Mouse (Mus musculus) forebrain, embryonic 10.5 days (tissue): ENCODE data around the gene Synj2. TPM values are rescaled to one million over a fixed set of nuclear protein-coding genes. Genes with fewer than 3 reads are reported as not detected.

Experiments
- DNase-seq: peaks from one replicate; pipeline ENCODE4 v3.0.0-alpha.2; 2017; ENCODE audit warnings: low spot score; ENCODE audit errors: extremely low spot score
- H3K27ac ChIP-seq: fragments of 300-500 bp; sonication (generic); 2 replicates; pipeline ENCODE4 v1.5.1; 2016; ENCODE audit warnings: mild to moderate bottlenecking
- H3K27me3 ChIP-seq: fragments of 300-500 bp; sonication (generic); 2 replicates; pipeline ENCODE4 v1.6.1; 2016; ENCODE audit warnings: mild to moderate bottlenecking; ENCODE audit not compliant: poor library complexity, severe bottlenecking
- H3K36me3 ChIP-seq: fragments of 300-500 bp; sonication (generic); replicated peaks from 2 replicates; pipeline ENCODE4 v1.6.1; 2016; ENCODE audit warnings: mild to moderate bottlenecking, moderate library complexity
- H3K4me1 ChIP-seq: fragments of 300-500 bp; sonication (generic); 2 replicates; pipeline ENCODE4 v1.6.1; 2016
- H3K4me3 ChIP-seq: fragments of 300-500 bp; sonication (generic); 2 replicates; pipeline ENCODE4 v1.5.1; 2016; ENCODE audit warnings: mild to moderate bottlenecking, moderate library complexity
- H3K9me3 ChIP-seq: fragments of 300-500 bp; sonication (generic); 2 replicates; pipeline ENCODE4 v1.6.1; 2016; ENCODE audit warnings: mild to moderate bottlenecking, moderate library complexity
- WGBS: fragments of 180-500 bp; shearing (Covaris S2); methylation state at CpG from one replicate; pipeline ENCODE4 v1.1.7; 2016; 5-methylcytosine and 5-hydroxymethylcytosine counted together
- polyA plus RNA-seq: library from polyadenylated mRNA; unstranded; fragments of >200 nt; fragmentation: Nextera tagmentation; extraction: Ambion mirVana; gene quantifications from 2 replicates; pipeline ENCODE4 v1.2.1, GENCODE M21; 2016

The Synj2 gene
- polyA plus RNA-seq, 1 experiment from 2014 or later = 0.90 TPM

DNA sequence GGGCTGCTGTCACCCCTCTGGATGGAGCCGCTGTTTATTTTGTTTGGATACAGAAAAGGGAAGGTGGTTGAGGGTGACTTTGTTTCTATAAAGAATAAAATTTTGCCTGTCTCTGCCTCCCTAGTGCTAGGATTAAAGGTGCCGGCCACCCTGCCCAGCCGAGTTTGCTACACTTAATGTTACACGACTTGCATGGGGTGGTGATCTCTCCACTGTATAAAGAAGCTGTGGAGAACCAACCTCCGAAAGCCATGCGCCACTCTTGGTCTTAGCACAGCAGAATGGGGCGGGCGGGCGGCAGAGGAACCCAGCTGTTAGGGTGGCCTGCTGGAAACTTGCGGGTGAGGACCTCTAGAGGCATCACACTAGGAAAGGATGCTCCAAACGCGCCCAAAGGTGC, 1.2 kb upstream of the Synj2 start:
- Histone ChIP-seq H3K9me3 (peaks cover 2% of the 10 kb centered on the region; the same call in 1 of the 2 replicates), H3K4me1 (peaks cover 31% of the 10 kb centered on the region), H3K36me3 (no peaks in the 10 kb centered on the region), H3K27me3 (peaks cover 78% of the 10 kb centered on the region), H3K27ac (no peak overlapping the region), H3K4me3 (no peak overlapping the region)
- no peak for DNase-seq
- 55% methylated on average over 12 of the region's 12 CpGs for WGBS

DNA sequence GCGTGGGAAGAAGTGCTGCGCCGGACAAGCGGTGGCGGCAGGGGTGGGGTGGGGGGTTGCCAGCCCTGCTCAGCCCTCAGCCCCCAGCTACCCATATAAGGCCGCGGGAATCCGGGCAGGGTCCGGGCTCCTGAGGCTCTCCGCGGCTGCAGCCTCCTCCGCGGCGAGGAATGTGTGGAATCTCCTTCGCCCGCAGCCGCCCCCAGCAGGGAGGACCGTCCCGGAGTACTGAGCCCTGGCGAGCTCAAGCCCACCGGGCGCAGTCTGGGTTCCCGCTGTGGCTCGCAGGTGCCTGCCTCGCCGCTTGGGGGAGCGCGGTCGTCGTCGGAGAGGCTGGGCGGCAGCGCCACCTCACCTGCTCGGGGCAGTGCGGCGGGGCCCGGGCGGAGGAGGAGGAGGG, 288 bp upstream of the Synj2 start:
- peaks cover 71% of the 10 kb centered on the region for H3K27me3 ChIP-seq
- 0% methylated on average over 34 of the region's 38 CpGs for WGBS

DNA sequence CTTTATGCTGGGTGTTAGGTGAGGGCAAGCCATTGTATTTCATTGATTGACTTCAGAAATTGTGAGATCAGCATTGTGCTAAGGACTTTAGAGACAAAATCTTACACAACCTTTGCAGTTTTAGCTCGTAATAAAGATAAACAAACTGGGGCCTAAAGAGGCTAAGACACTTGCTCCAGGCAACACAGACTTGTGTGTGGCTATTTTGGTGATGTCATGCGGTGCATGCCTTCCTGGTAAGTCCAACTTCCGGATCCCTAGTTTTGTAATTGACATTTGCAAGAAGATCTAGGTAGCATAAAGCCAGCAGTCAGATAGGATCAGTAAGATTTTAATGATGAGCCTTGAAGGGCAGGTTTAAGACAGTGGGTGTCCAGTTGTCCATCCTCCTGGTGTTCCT, 1.1 kb downstream of the Synj2 start:
- 82% methylated on average over 3 of the region's 3 CpGs for WGBS
- Histone ChIP-seq H3K4me3 (no peak overlapping the region), H3K27me3 (peaks cover 64% of the 10 kb centered on the region), H3K36me3 (no peaks in the 10 kb centered on the region), H3K4me1 (peaks cover 15% of the 10 kb centered on the region), H3K9me3 (peaks cover 2% of the 10 kb centered on the region; the same call in 1 of the 2 replicates), H3K27ac (no peak overlapping the region)
- DNase-seq = no peak

More for the DNA sequence above, 288 bp upstream of the Synj2 start:
- peak overlapping the region; percentile 85 for H3K27ac ChIP-seq
- DNase-seq = peak; percentile 77
- no peaks in the 10 kb centered on the region for H3K36me3 ChIP-seq
- H3K4me1 ChIP-seq = peaks cover 22% of the 10 kb centered on the region
- peaks cover 2% of the 10 kb centered on the region; the same call in 1 of the 2 replicates for H3K9me3 ChIP-seq
- peak overlapping the region; percentile 67 for H3K4me3 ChIP-seq

DNA sequence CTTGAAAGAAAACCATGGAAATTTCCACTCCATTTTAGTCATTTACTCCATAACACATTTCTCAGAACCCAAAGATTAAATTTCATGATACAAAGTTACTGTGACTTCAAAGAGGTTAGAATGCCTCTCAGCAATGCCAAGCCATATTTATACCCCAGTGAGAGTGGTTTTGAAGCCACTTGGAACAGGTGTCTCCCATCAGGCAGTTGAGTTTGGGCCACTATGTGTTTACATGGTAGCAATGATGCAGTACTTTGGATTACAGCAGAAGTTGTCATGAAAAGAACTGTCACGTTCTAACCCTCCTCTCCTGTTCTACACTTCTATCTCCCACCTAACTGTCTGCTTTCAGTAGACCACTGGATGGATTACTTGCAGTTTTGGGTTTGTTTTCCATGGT, 2.0 kb downstream of the Synj2 start:
- no peak for DNase-seq
- H3K4me3 ChIP-seq = no peak overlapping the region
- no peaks in the 10 kb centered on the region for H3K36me3 ChIP-seq
- peaks cover 15% of the 10 kb centered on the region for H3K4me1 ChIP-seq
- peaks cover 2% of the 10 kb centered on the region; the same call in 1 of the 2 replicates for H3K9me3 ChIP-seq
- H3K27ac ChIP-seq = no peak overlapping the region
- WGBS = 84% methylated on average over 1 of the region's 1 CpGs
- H3K27me3 ChIP-seq = peaks cover 55% of the 10 kb centered on the region

DNA sequence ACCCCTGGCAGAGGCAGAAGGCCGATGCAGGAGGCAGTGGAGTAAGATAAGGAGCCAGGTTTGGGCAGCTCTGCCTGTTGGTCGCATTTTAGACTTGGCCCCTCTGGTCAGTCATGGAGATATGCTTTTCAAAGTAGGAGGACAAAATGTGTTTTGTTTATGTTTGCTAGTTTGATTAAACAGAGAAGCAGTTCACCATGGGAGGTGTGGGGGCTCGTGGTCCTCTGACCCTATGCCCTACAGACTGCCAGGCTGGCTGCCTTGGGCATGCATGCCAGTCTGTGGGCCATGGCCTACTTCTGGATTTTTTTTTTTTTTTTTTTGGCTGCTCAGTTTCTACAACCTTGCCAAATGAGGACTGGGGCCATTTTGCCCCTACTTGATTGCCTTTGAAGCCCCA, 6.0 kb downstream of the Synj2 start:
- Histone ChIP-seq H3K4me3 (no peak overlapping the region), H3K36me3 (no peaks in the 10 kb centered on the region), H3K4me1 (no peaks in the 10 kb centered on the region), H3K9me3 (peaks cover 5% of the 10 kb centered on the region; the same call in 1 of the 2 replicates), H3K27me3 (peaks cover 15% of the 10 kb centered on the region), H3K27ac (no peak overlapping the region)
- DNase-seq = no peak
- WGBS = 84% methylated on average over 3 of the region's 3 CpGs

DNA sequence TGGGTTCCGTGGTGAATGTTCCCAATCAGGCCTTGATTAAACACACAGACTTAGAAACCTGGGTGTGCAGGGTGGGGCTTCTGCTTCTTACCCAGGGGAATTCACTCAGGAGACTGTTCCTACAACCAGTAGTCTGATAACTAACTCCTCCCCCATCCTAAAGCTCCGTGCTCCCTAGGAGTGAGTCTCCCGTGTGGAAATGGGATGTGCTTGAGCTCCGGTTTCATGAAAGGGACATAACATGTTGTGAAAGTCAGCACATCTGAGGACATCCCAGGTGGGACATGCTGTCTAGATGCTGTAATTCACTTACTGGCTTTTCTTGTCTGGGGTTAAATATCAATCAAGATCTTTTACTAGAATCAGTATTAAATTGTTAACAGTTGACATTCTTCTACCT, 11.4 kb downstream of the Synj2 start:
- Histone ChIP-seq H3K4me1 (no peaks in the 10 kb centered on the region), H3K27me3 (no peaks in the 10 kb centered on the region), H3K27ac (no peak overlapping the region), H3K4me3 (no peak overlapping the region), H3K36me3 (no peaks in the 10 kb centered on the region), H3K9me3 (peaks cover 5% of the 10 kb centered on the region; the same call in 1 of the 2 replicates)
- no peak for DNase-seq
- 89% methylated on average over 4 of the region's 4 CpGs for WGBS

DNA sequence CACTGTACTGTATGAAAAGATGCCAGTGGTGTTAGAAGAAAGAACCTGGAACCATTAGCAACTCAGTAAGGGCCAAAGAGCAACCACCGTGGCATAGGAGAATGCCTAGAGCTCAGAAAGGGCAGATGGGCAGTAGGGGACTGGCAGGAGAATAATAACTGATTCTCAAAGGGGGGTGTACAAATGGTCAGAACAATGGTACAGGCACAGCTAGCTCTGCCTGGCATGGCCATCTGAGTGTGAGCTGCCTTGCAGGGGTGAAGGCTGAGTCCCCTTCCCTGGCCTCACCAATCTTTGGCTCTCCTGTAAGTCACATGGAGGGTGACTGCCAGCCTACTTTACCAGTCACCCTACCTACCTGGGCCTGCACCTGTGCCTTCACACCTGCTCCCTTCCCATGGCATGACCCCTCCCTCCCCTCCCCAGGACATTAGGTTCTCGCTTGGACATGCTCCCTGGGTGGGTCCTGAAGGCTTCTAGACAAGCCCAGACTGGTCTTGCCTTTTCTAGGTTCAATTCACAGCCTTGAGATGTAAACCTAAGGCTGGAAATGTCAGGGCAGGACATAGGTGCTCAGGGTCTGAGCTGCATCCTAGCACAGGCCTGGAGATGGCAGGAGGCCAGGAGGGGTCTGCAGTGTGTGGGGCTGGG, 15.4 kb downstream of the Synj2 start:
- Histone ChIP-seq H3K4me3 (no peak overlapping the region), H3K27ac (no peak overlapping the region), H3K36me3 (no peaks in the 10 kb centered on the region), H3K27me3 (peaks cover 8% of the 10 kb centered on the region), H3K9me3 (no peaks in the 10 kb centered on the region), H3K4me1 (peaks cover 7% of the 10 kb centered on the region)
- 65% methylated on average over 2 of the region's 2 CpGs for WGBS
- no peak for DNase-seq

DNA sequence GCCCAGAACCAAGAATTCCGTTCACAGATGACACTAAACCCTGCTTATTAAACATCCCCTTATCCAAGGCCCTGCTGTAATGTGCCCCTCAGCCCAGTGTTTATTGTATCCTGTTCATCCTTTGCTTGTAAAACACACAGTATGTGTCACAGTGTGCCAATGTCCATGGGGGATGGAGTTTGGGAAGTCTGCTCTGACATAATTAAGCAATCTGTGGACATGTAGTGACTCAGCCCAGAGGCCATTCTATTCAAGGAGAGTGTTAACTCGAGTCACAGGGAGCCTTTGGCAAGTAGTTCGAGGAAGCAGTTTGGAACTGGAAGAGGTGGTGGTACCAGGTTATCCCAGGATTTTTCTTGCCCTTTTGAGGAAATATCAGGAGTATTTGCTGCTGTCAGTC, 16.0 kb downstream of the Synj2 start:
- 74% methylated on average over 3 of the region's 3 CpGs for WGBS
- Histone ChIP-seq H3K27ac (no peak overlapping the region), H3K36me3 (no peaks in the 10 kb centered on the region), H3K27me3 (peaks cover 8% of the 10 kb centered on the region), H3K9me3 (no peaks in the 10 kb centered on the region), H3K4me3 (no peak overlapping the region), H3K4me1 (peaks cover 7% of the 10 kb centered on the region)
- DNase-seq = no peak

DNA sequence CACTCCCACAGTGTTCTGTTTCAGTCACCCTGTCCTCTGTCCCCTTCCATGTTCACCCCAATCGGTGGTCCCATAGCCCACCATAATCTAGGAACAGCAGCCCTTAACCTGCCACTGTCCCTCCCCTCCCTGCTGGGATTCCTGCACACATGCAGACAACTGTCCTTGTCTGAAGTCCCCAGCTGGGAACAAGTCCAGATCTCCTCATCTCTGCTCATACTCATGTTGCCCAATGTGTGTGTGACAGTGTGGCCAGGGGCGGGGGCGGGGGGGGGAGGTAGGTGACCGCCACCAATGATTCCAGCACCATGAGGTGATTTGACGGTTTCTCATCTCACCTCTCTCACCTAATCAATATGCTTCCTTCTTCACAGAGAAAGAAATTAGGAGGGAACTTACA, 17.1 kb downstream of the Synj2 start:
- H3K9me3 ChIP-seq = peaks cover 7% of the 10 kb centered on the region; the same call in 1 of the 2 replicates
- H3K4me3 ChIP-seq = no peak overlapping the region
- H3K27me3 ChIP-seq = peaks cover 8% of the 10 kb centered on the region
- DNase-seq = no peak
- no peak overlapping the region for H3K27ac ChIP-seq
- H3K36me3 ChIP-seq = no peaks in the 10 kb centered on the region
- H3K4me1 ChIP-seq = peaks cover 7% of the 10 kb centered on the region
- WGBS = 93% methylated on average over 5 of the region's 5 CpGs

DNA sequence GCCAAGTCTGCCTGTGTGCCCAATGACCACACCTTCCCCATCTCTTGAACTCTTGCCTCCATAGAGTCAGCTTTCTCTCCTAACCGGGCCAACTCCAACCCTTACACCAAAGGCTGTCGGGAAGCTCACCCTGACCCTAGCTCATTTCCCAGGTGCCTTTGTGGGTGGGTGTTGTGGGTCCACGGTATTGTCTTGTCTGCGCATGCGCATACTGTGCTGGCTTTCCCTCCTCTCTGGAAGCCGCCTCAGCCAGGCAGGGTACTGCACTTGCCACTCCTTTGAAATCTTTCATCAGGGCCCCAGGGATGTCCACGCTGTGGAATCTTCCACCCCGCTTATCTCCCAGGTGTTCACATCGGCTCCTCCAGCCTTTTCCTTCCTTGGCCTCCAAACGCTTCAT, 17.6 kb downstream of the Synj2 start:
- no peak for DNase-seq

DNA sequence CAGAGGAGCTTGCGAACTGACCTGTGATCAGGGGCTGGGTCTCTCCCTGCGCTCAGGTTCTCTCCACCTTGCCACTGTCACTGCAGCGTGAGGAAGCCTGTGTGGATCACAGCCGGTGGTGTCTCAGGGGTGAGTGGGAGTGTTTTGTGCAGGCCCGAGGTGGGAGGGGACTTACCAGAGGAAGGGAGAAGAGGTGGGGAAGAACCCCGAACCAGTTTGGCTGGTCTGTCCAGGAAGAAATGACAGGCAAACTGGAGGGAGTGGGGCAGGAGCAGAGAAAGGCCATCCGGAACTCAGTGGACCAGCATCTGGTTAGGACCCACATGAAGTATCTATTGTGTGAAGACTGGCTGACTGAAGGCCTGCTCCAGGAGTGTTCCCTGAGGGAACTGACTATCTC, 18.0 kb downstream of the Synj2 start:
- DNase-seq = no peak

More for the DNA sequence above, 17.6 kb downstream of the Synj2 start:
- Histone ChIP-seq H3K9me3 (peaks cover 7% of the 10 kb centered on the region; the same call in 1 of the 2 replicates), H3K36me3 (no peaks in the 10 kb centered on the region), H3K27me3 (peaks cover 8% of the 10 kb centered on the region), H3K4me3 (no peak overlapping the region), H3K4me1 (peaks cover 7% of the 10 kb centered on the region), H3K27ac (no peak overlapping the region)
- 82% methylated on average over 10 of the region's 10 CpGs for WGBS

DNA sequence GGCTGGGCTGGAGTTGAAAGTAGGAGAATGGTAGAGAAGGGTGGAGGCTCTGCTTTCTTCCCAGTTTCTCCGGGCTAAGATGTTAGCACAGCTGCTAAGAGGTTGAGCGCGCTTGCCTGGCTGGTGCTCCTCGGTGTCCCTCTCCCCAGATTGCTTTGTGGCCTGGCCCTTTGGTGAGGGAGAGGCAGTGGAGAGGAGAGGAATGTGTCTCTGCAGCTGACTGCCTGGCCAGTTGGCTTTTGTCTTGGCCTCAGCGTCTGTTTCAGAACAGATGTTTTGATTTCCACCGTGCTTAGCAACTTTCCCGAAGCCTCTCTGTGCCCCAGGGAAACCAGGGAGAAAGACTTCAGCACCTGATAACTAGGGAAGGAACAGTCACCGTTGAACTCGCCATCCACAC, 18.7 kb downstream of the Synj2 start:
- Histone ChIP-seq H3K36me3 (no peaks in the 10 kb centered on the region), H3K27ac (0 out of 2 replicates have a peak overlapping the region, but pooled peaks have one; percentile 15), H3K4me3 (no peak overlapping the region), H3K27me3 (peaks cover 8% of the 10 kb centered on the region), H3K9me3 (peaks cover 7% of the 10 kb centered on the region; the same call in 1 of the 2 replicates), H3K4me1 (peaks cover 7% of the 10 kb centered on the region)
- WGBS = 66% methylated on average over 9 of the region's 9 CpGs
- no peak for DNase-seq

More for the DNA sequence above, 18.0 kb downstream of the Synj2 start:
- Histone ChIP-seq H3K4me3 (no peak overlapping the region), H3K4me1 (peaks cover 7% of the 10 kb centered on the region), H3K9me3 (peaks cover 7% of the 10 kb centered on the region; the same call in 1 of the 2 replicates), H3K27me3 (peaks cover 8% of the 10 kb centered on the region), H3K36me3 (no peaks in the 10 kb centered on the region), H3K27ac (no peak overlapping the region)
- 80% methylated on average over 7 of the region's 7 CpGs for WGBS

DNA sequence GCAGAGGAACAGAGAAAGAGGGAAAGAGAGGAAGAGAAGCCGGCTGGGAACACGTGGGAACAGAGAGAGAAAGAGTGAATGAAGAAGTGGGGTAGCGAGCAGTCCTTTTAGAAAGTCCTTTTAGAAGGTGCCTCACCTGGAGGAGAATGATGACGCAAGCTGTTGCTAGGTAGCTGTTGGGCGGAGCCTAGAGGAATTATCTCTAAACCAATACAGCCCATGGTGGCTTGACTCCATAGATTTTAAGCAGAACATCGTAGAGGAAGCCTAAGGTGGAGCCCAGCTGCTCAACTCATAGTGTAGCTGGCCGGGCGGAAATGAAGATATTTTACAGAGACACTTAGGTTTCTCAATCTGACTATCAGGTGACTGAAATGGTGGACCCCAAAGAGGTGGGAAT, 22.7 kb downstream of the Synj2 start:
- Histone ChIP-seq H3K9me3 (peaks cover 7% of the 10 kb centered on the region; the same call in 1 of the 2 replicates), H3K4me1 (peaks cover 13% of the 10 kb centered on the region), H3K27ac (no peak overlapping the region), H3K36me3 (no peaks in the 10 kb centered on the region), H3K4me3 (no peak overlapping the region), H3K27me3 (peaks cover 6% of the 10 kb centered on the region)
- 89% methylated on average over 8 of the region's 8 CpGs for WGBS
- no peak for DNase-seq
